Mouse (Mus musculus) bone marrow macrophage, adult 2 months (primary cell): ENCODE data around the gene Magi2. TPM values are rescaled to one million over a fixed set of nuclear protein-coding genes. Genes with fewer than 3 reads are reported as not detected.

Experiments used
- H3K27ac ChIP-seq: 2 replicates; pipeline ENCODE4 v1.5.1; 2012; ENCODE audit warnings: low read depth, low read length; ENCODE audit not compliant: insufficient read depth
- H3K4me1 ChIP-seq: 2 replicates; pipeline ENCODE4 v1.6.1; 2012; ENCODE audit warnings: low read length; ENCODE audit not compliant: control insufficient read depth, insufficient read depth
- H3K4me3 ChIP-seq: 2 replicates; pipeline ENCODE4 v1.5.1; 2012; ENCODE audit warnings: mild to moderate bottlenecking, low read length, moderate library complexity; ENCODE audit not compliant: insufficient read depth
- CTCF ChIP-seq: IDR thresholded peaks from 2 replicates; pipeline ENCODE4 v1.5.1; 2012; ENCODE audit warnings: low read depth, mild to moderate bottlenecking, low read length, moderate library complexity
- POLR2A ChIP-seq: IDR thresholded peaks from 2 replicates; pipeline ENCODE4 v1.6.1; 2012; ENCODE audit warnings: mild to moderate bottlenecking, low read depth, low read length, borderline replicate concordance
- polyA plus RNA-seq: library from polyadenylated mRNA; stranded (reverse); fragments of >200 nt; gene quantifications from 2 replicates; pipeline ENCODE4 v1.2.4, GENCODE M21; 2012; ENCODE audit not compliant: missing spikeins, insufficient read depth, insufficient read length

Magi2 gene
- polyA plus RNA-seq, 1 experiment = 0.46 TPM

DNA sequence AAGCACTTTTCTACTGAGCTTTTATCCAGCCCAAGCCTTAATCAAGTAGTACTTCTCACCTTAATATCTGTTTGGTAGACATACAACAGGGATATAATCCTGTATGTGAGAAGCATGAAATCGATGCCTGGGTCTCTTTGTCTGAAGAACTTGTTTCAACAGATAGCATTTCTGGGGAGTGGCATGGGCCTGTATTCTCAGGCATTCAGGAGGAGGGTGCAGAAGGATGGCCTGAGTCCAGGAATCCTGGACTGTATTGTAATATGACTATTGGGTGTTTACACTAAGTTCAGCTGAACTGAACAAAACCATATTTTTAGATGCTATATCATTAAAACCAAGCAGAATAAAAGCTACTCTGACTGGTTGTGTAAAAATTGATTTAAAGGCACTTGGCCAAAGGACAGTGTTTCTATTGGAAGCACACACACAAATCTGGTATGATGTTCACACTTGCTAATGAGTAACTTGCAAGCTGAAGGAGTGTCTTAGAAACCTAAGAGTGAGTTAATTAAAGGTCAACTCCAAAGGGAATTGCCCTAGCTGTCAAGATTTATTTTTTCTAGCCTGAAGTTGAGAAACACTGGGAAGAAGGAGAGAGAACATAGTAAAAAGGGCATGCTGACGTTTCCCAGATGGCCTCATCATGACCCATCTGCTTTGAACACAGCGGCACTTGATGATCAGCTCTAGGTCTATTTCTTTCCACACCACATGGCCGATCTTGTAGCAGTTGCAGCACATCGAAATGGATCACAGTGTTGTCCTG lies 829.4 kb downstream of the Magi2 start:
- Histone ChIP-seq H3K4me1 (no peaks in the 10 kb centered on the region), H3K4me3 (no peak overlapping the region), H3K27ac (no peak overlapping the region)
- no peak for TF ChIP-seq POLR2A
- TF ChIP-seq CTCF = no peak

DNA sequence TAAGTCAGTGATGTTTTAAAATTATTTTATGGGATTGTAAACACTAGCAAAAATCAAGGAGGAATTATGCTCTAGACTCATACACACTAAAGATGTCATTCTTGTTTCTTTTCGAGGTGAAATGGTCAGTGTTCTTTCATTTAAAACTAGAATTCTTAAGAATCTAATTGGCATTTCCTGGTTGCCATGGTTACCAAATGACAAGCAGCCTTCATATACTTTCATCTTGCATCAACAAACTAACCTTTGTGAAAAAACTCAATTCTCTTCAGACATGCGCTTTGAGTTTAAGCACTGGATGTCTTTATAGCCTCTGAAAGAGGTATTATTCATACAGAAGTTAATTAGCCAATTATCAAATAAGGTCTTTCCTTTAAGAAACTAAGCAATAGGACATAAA lies 830.0 kb downstream of the Magi2 start:
- TF ChIP-seq CTCF (no peak), POLR2A (no peak)

DNA sequence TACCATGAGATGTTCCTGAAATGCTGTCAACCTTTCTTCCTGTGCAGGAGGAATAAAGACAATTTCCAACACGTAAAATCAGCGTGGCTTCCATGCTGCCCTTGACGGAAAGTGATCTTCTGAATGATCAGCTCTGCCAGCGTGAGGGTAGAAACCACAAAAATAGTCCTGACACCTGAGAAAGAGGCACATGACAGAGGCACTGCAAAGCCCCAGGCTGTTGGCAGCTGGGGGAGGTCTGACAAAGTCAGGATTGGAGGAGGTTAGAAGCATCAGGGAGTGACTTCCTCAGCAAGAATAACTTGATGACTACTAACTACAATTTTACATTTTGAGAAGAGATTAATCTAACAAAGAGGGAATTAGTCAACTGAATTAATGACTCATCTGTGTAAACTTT lies 835.2 kb downstream of the Magi2 start:
- no peak overlapping the region for H3K4me3 ChIP-seq
- H3K27ac ChIP-seq = no peak overlapping the region
- H3K4me1 ChIP-seq = 0 out of 2 replicates have a peak, but pooled peaks cover 2% of the 10 kb centered on the region
- no peak for TF ChIP-seq CTCF
- TF ChIP-seq POLR2A = no peak

More for the DNA sequence above, 830.0 kb downstream of the Magi2 start:
- Histone ChIP-seq H3K4me1 (0 out of 2 replicates have a peak, but pooled peaks cover 2% of the 10 kb centered on the region), H3K4me3 (no peak overlapping the region), H3K27ac (no peak overlapping the region)

DNA sequence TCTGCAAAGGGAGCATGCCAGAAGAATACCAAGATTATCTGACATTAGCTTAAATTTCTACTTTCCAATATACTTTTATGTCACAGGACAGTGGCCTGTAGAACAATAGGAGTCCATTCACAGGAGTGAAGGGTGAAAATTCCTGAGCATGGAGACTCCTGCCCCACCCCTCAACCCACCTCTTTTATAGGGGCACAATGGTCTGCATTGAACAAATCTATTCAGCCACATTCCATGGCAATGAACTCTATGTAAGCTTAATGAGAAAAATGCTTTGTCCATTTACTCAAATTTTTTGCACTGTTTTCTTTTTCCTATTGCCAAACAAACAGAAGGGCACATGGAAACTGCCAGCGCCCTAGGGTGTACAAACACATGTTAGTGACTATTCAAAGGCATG lies 838.2 kb downstream of the Magi2 start:
- Histone ChIP-seq H3K4me3 (no peak overlapping the region), H3K4me1 (0 out of 2 replicates have a peak, but pooled peaks cover 2% of the 10 kb centered on the region), H3K27ac (no peak overlapping the region)
- TF ChIP-seq POLR2A (no peak), CTCF (no peak)

DNA sequence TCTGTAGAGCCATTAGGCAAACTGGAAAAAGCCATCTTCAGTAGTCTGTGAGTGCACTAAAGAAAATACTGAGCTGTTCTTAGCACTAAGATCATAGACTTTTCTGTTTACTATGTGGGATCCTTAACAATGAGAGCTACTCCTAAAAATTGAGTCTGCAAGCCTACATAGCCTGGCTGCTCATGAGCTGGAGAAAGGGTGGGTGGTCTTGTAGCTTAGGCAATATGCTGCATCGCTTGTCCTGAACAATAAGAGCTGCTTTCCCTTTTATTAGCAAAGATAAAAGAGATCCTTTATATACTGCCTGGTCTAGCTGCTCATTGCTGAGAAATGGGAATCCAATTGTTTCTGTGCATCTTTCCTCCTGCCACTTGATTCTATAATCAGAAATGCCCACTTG lies 841.7 kb downstream of the Magi2 start:
- no peaks in the 10 kb centered on the region for H3K4me1 ChIP-seq
- TF ChIP-seq POLR2A (no peak), CTCF (no peak)
- no peak overlapping the region for H3K4me3 ChIP-seq
- H3K27ac ChIP-seq = no peak overlapping the region

DNA sequence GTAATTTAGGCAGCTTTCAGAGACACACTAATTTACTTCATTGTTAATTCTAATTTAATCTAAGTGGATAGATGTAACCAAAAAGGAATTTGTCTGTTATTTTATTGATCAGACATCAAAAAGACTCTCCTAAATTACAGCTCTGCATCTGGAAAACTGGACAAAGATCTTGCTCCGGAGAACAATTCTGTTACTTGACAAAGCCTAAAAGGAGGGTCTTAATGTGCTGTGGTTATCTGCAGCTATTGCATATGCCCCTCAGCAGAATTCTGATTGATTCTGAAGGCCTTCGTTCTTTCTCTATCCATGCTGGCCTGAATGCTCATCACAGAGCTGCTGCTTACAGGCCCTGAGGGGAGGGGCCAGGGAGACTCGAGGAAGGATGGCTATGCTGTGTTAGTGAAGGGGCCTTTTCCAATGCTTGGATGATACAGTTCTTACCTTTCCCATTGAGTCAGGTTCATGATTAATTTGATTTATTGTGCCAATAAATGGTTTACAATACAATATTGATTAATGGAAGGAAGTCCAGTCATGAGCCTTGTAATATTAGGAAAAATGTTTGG lies 842.2 kb downstream of the Magi2 start:
- no peak for TF ChIP-seq POLR2A
- TF ChIP-seq CTCF = no peak
- Histone ChIP-seq H3K4me3 (no peak overlapping the region), H3K4me1 (no peaks in the 10 kb centered on the region), H3K27ac (no peak overlapping the region)

DNA sequence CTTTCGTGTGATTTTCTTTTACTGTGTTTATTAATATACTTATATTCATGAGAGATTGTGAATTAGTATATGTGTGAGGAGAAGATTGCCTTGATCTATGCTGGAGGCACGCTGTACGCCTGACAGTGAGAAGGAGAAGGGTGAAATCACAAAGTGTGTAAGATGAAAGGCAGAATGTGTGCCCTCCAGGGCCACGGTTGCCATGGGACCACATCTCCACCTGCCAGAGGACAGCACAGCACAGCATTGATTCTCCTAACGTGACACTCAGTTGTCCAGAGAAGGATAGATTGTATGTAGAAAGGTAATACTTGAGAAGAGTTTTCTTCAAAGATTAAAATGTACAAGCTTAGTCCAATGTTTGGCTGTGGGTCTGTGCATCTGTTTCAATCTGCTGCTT lies 847.3 kb downstream of the Magi2 start:
- Histone ChIP-seq H3K27ac (no peak overlapping the region), H3K4me1 (no peaks in the 10 kb centered on the region), H3K4me3 (no peak overlapping the region)
- TF ChIP-seq CTCF (no peak), POLR2A (no peak)

DNA sequence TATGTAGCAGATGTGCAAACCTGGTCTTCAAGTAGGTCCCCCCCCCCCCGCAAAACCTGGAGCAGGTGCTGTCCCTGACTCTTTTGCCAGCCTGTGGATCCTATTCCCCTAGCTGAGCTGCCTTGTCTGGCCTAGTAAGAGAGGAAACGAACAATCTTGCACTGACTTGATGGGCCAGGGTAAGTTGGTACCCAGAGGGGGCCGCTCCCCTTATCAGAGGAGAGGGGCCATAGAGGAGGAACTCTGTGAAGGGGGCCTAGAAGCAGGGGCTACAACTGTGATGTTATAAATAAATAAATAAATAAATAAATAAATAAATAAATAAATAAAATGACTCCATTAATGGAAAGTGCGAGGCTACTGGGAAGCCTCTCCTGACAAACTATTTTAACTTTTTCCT lies 848.0 kb downstream of the Magi2 start:
- Histone ChIP-seq H3K27ac (no peak overlapping the region), H3K4me1 (no peaks in the 10 kb centered on the region), H3K4me3 (no peak overlapping the region)
- TF ChIP-seq CTCF (no peak), POLR2A (no peak)

DNA sequence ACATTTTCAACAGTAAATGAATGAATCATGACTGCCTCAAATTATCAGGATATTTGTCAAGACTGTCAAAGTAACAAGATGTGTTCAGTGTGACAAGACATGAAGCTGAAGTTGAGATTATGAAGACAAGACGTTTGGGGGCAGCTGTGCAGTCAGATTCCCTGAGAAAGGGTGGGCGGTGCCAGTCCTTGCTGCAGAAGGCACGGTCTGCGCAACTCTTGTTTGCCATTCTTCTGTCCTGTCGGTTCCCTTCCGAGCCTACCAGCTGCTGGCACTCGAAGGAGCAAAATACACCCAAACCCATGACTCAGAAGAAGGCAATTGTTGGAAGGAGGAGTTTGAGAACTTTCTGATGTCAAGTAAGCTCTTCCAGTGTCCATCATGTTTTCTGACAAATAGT lies 852.1 kb downstream of the Magi2 start:
- no peak for TF ChIP-seq POLR2A
- TF ChIP-seq CTCF = no peak
- peaks cover 3% of the 10 kb centered on the region; the same call in 1 of the 2 replicates for H3K4me1 ChIP-seq
- H3K4me3 ChIP-seq = no peak overlapping the region
- H3K27ac ChIP-seq = no peak overlapping the region

DNA sequence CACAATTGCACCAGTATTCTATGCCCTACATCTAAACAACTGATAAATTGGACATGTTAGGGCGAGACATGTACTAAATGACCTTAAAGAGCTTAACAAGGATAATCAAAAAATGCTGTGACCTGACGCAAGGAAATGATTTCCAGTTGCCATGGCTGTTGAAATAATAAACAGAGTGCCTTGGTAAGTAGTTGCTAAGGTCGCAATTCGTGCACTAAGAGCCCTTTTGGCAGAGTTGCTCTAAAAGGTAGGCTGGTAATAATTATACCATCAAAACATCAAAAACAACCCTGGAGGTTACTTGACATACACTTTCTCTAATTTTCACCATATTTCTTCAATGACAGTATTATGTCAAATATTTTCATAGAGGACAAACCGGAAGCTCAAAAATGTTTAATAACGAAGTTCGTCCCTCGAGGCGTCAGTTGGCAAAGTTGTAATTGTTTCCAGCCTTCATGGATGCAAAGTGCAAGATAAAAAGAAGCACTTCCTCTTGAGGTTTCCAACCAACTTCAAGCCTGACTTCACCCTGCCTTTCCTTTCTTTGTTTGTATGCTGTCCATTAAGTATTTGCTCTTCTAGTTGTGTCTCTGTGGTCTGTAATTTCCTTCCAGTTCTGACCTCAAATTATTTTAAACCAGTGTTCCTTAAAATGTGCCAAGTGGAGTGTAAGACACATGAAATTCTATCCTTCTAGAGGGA lies 853.9 kb downstream of the Magi2 start:
- TF ChIP-seq POLR2A (no peak), CTCF (no peak)
- H3K27ac ChIP-seq = no peak overlapping the region
- no peak overlapping the region for H3K4me3 ChIP-seq
- peaks cover 3% of the 10 kb centered on the region; the same call in 1 of the 2 replicates for H3K4me1 ChIP-seq
